Mouse (Mus musculus): ENCODE results near the gene Vat1. TPM values are rescaled to one million over a fixed set of nuclear protein-coding genes. Genes with fewer than 3 reads are reported as not detected.
"Not testable (repeated sequence)": the region's sequence is repeated elsewhere in the genome, so short reads cannot be mapped to it uniquely, and the experiment has no call there.

The Vat1 gene
- total RNA-seq, 2 experiments from 2014 or later, result 33.2 to 36.0 TPM

- peak; percentile 41 to 48 for DNase-seq (ENCODE audit: extremely low spot score in 1 of 2, low spot score in 1 of 2)
These were observed 1.6 kb upstream of the Vat1 start for GRCm38 (mm10) chr11:101467477-101468262.

GRCm38 (mm10) chr11:101466552-101466950 is 521 bp upstream of the Vat1 start:
- DNase-seq (ENCODE audit: extremely low spot score in 1 of 2, low spot score in 1 of 2), result not testable (repeated sequence)

- no peak for DNase-seq (ENCODE audit: extremely low spot score in 1 of 2, low spot score in 1 of 2)
These were observed 745 bp downstream of the Vat1 start for GRCm38 (mm10) chr11:101465101-101465868.

GRCm38 (mm10) chr11:101464211-101465100 is 1.6 kb downstream of the Vat1 start, which contains the start of gene Rnd2:
TSS of gene Rnd2 (plus strand) at chr11:101464999.
- no peak for DNase-seq (ENCODE audit: extremely low spot score in 1 of 2, low spot score in 1 of 2)

GRCm38 (mm10) chr11:101462583-101463440 is 3.2 kb downstream of the Vat1 start:
- DNase-seq (ENCODE audit: extremely low spot score in 1 of 2, low spot score in 1 of 2), result no peak

GRCm38 (mm10) chr11:101462141-101462540 is 3.9 kb downstream of the Vat1 start:
- DNase-seq (ENCODE audit: extremely low spot score in 1 of 2, low spot score in 1 of 2), result no peak

GRCm38 (mm10) chr11:101460321-101460720 is 5.7 kb downstream of the Vat1 start:
- DNase-seq (ENCODE audit: extremely low spot score in 1 of 2, low spot score in 1 of 2), result no peak

GRCm38 (mm10) chr11:101459716-101460115 is 6.3 kb downstream of the Vat1 start:
- no peak for DNase-seq (ENCODE audit: extremely low spot score in 1 of 2, low spot score in 1 of 2)

GRCm38 (mm10) chr11:101458217-101458616 is 7.8 kb downstream of the Vat1 start:
- DNase-seq (ENCODE audit: extremely low spot score in 1 of 2, low spot score in 1 of 2), result no peak

- no peak for DNase-seq (ENCODE audit: extremely low spot score in 1 of 2, low spot score in 1 of 2)
These were observed 8.4 kb downstream of the Vat1 start for GRCm38 (mm10) chr11:101457631-101458030.

- no peak for DNase-seq (ENCODE audit: extremely low spot score in 1 of 2, low spot score in 1 of 2)
These were observed 10.4 kb downstream of the Vat1 start for GRCm38 (mm10) chr11:101455627-101456026.

GRCm38 (mm10) chr11:101454702-101455101 is 11.3 kb downstream of the Vat1 start:
- DNase-seq (ENCODE audit: extremely low spot score in 1 of 2, low spot score in 1 of 2), result no peak

- DNase-seq (ENCODE audit: extremely low spot score in 1 of 2, low spot score in 1 of 2), result no peak
These were observed 13.8 kb downstream of the Vat1 start for GRCm38 (mm10) chr11:101452093-101452774.

GRCm38 (mm10) chr11:101451536-101451935 is 14.5 kb downstream of the Vat1 start:
- DNase-seq (ENCODE audit: extremely low spot score in 1 of 2, low spot score in 1 of 2), result no peak

- no peak for DNase-seq (ENCODE audit: extremely low spot score in 1 of 2, low spot score in 1 of 2)
These were observed 15.6 kb downstream of the Vat1 start for GRCm38 (mm10) chr11:101450394-101450793.

GRCm38 (mm10) chr11:101449596-101449995 is 16.4 kb downstream of the Vat1 start:
- not testable (repeated sequence) for DNase-seq (ENCODE audit: extremely low spot score in 1 of 2, low spot score in 1 of 2)

- no peak for DNase-seq (ENCODE audit: extremely low spot score in 1 of 2, low spot score in 1 of 2)
These were observed 17.1 kb downstream of the Vat1 start for GRCm38 (mm10) chr11:101448899-101449298.

- DNase-seq (ENCODE audit: extremely low spot score in 1 of 2, low spot score in 1 of 2), result no peak
These were observed 17.7 kb downstream of the Vat1 start, which contains the start of gene Ifi35 for GRCm38 (mm10) chr11:101448274-101448746. TSS of gene Ifi35 (plus strand) at chr11:101448407.

- DNase-seq (ENCODE audit: extremely low spot score in 1 of 2, low spot score in 1 of 2), result no peak
These were observed 18.2 kb downstream of the Vat1 start for GRCm38 (mm10) chr11:101447786-101448185.

All from layer of hippocampus, postnatal 25 days (tissue).